Mouse (Mus musculus): ENCODE measurements at regions not wholly inside any gene's neighbourhood (a gene's known extent, or its start where the extent isn't known, plus 50 kb on each side); places are given as distances from the start of the nearest gene placed in this dataset.
A peak's percentile ranks its signal among the peaks of the same experiment; 100 is the strongest.

DNA sequence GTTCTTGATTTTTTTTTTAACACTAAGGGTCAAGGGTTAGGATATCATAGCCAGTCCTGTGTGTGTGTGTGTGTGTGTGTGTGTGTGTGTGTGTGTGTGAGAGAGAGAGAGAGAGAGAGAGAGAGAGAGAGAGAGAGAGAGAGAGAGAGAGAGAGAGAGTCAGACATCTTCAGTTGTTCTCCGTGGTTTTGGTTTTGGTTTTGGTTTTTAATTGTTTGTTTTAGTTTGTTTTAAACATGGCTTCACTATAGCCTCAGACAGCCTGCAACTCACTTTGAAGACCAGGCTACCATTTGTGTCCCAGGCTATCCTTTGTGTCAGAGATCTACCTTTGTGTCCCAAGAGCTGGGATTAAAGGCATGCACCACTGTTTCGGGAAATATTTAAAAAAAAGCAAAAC, 557.8 kb downstream of the Lmo4 start:
- Histone ChIP-seq H3K4me3 (ENCODE audit: low read depth, low read length) (no peak overlapping the region), H3K4me2 (replicated peaks; ENCODE audit: low read depth, low read length) (no peak overlapping the region), H3K27me3 (ENCODE audit: control insufficient read depth, insufficient read depth, low read length) (no peaks in the 10 kb centered on the region), H3K9ac (replicated peaks; ENCODE audit: low read depth, low read length) (no peak overlapping the region), H3K9me3 (ENCODE audit: control insufficient read depth, low read depth, low read length) (no peaks in the 10 kb centered on the region), H3K27ac (ENCODE audit: low read length) (no peak overlapping the region), H3K4me1 (ENCODE audit: control insufficient read depth, insufficient read depth, low read length) (no peaks in the 10 kb centered on the region), H3K36me3 (ENCODE audit: control insufficient read depth, insufficient read depth, low read length) (no peaks in the 10 kb centered on the region)
- no peak for ATAC-seq (ENCODE audit: insufficient number of reproducible peaks, insufficient read depth, low FRiP score, low read depth)
- WGBS, result 86% methylated on average over 2 of the region's 2 CpGs

DNA sequence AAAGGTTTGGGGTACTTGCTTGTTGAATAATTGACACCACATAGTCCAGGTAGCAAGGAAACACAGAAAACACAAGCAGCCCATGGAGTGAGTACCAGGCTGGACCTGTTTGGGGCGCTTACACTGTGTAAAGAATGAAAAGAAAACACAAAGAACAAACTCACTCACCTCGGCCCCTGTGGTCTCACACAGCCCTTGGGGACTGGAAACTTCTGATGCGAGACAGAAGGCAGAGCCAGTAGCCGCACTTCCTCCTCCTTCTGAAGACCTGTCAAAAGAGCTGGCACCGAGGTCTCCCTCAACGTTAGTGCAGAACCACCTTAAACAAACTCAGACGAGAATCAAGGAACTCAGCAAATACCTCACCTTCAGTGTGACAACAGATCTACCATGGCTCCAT, 558.2 kb downstream of the Lmo4 start:
- WGBS, result 43% methylated on average over 7 of the region's 7 CpGs
- ATAC-seq (ENCODE audit: insufficient number of reproducible peaks, insufficient read depth, low FRiP score, low read depth), result 0 out of 2 replicates have a peak, but pooled peaks have one; percentile 53
- Histone ChIP-seq H3K9ac (replicated peaks; ENCODE audit: low read depth, low read length) (no peak overlapping the region), H3K4me3 (ENCODE audit: low read depth, low read length) (no peak overlapping the region), H3K36me3 (ENCODE audit: control insufficient read depth, insufficient read depth, low read length) (no peaks in the 10 kb centered on the region), H3K9me3 (ENCODE audit: control insufficient read depth, low read depth, low read length) (no peaks in the 10 kb centered on the region), H3K27me3 (ENCODE audit: control insufficient read depth, insufficient read depth, low read length) (no peaks in the 10 kb centered on the region), H3K27ac (ENCODE audit: low read length) (no peak overlapping the region), H3K4me2 (replicated peaks; ENCODE audit: low read depth, low read length) (no peak overlapping the region), H3K4me1 (ENCODE audit: control insufficient read depth, insufficient read depth, low read length) (no peaks in the 10 kb centered on the region)

DNA sequence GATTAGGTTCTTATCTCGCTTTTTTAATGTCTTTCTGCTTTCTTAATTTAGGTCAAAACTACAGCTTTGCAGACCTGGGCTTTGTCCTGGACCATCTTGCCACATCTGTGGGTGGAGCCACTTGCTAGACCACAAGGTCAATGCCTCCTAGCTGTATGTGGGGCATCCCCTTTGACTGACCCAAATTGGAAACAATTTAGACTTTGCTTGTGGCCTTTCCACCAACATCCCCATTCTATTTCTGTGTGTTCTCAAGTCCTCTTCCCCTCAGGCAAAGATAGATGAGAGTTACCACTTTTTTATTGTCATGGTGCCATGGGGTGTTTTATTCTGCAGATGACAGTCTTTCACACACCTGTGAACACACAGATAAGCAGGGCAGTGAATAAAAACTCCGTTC, 572.0 kb downstream of the Lmo4 start:
- H3K4me3 ChIP-seq (ENCODE audit: low read depth, low read length), result no peak overlapping the region
- H3K27ac ChIP-seq (ENCODE audit: low read length), result no peak overlapping the region
- H3K9ac ChIP-seq (replicated peaks; ENCODE audit: low read depth, low read length), result no peak overlapping the region
- no peaks in the 10 kb centered on the region for H3K27me3 ChIP-seq (ENCODE audit: control insufficient read depth, insufficient read depth, low read length)
- no peak for ATAC-seq (ENCODE audit: insufficient number of reproducible peaks, insufficient read depth, low FRiP score, low read depth)
- H3K4me1 ChIP-seq (ENCODE audit: control insufficient read depth, insufficient read depth, low read length), result no peaks in the 10 kb centered on the region
- H3K9me3 ChIP-seq (ENCODE audit: control insufficient read depth, low read depth, low read length), result no peaks in the 10 kb centered on the region
- H3K4me2 ChIP-seq (replicated peaks; ENCODE audit: low read depth, low read length), result no peak overlapping the region
- whole genome bisulfite sequencing, result 60% methylated on average over 2 of the region's 2 CpGs
- H3K36me3 ChIP-seq (ENCODE audit: control insufficient read depth, insufficient read depth, low read length), result no peaks in the 10 kb centered on the region

DNA sequence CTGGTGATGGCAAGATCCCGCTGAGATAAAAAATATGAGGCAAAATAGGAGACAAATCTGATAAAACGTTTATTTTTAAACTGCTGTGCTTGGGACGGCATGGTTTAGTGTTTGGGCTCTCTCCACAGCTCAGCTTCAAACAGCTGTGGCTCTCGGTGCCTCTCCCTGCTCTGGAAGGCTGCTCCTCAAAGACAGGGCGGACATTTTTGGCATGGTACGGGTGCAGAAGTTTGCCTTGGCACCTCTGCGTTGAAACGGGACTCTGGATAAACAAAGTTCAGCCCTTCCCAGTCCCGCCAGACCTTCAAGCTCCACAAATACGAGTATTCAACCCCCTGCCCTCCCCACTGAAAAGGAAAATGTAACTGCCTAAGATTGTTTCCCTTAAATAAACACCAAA, 573.8 kb downstream of the Lmo4 start:
- no peak overlapping the region for H3K27ac ChIP-seq (ENCODE audit: low read length)
- H3K9me3 ChIP-seq (ENCODE audit: control insufficient read depth, low read depth, low read length), result no peaks in the 10 kb centered on the region
- no peak overlapping the region for H3K4me3 ChIP-seq (ENCODE audit: low read depth, low read length)
- no peaks in the 10 kb centered on the region for H3K36me3 ChIP-seq (ENCODE audit: control insufficient read depth, insufficient read depth, low read length)
- WGBS, result 35% methylated on average over 10 of the region's 10 CpGs
- no peak overlapping the region for H3K9ac ChIP-seq (replicated peaks; ENCODE audit: low read depth, low read length)
- H3K27me3 ChIP-seq (ENCODE audit: control insufficient read depth, insufficient read depth, low read length), result no peaks in the 10 kb centered on the region
- H3K4me2 ChIP-seq (replicated peaks; ENCODE audit: low read depth, low read length), result no peak overlapping the region
- no peak for ATAC-seq (ENCODE audit: insufficient number of reproducible peaks, insufficient read depth, low FRiP score, low read depth)
- H3K4me1 ChIP-seq (ENCODE audit: control insufficient read depth, insufficient read depth, low read length), result no peaks in the 10 kb centered on the region

DNA sequence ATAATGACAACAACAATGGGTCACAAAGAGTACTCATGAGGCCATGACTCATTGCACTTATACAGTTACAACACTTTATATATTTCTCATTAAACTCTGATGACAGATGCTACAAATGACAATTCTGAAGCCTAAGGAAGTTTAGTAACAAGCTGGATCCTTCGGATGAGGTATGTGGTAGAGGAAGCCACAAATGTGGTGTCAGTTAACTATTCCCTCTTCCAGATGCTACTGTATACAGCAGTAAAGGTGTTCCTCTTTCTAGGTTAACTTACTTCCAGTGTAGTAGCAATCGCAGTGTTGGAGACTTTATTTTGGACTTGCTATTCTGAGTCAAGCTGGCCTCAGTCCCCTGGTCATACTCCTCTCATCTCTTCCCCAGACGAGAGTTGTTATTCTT, 580.1 kb downstream of the Lmo4 start:
- H3K9me3 ChIP-seq (ENCODE audit: control insufficient read depth, low read depth, low read length), result no peaks in the 10 kb centered on the region
- H3K36me3 ChIP-seq (ENCODE audit: control insufficient read depth, insufficient read depth, low read length), result no peaks in the 10 kb centered on the region
- H3K4me1 ChIP-seq (ENCODE audit: control insufficient read depth, insufficient read depth, low read length), result 0 out of 2 replicates have a peak, but pooled peaks cover 4% of the 10 kb centered on the region
- no peaks in the 10 kb centered on the region for H3K27me3 ChIP-seq (ENCODE audit: control insufficient read depth, insufficient read depth, low read length)
- no peak for ATAC-seq (ENCODE audit: insufficient number of reproducible peaks, insufficient read depth, low FRiP score, low read depth)
- no peak overlapping the region for H3K4me3 ChIP-seq (ENCODE audit: low read depth, low read length)
- no peak overlapping the region for H3K4me2 ChIP-seq (replicated peaks; ENCODE audit: low read depth, low read length)
- H3K27ac ChIP-seq (ENCODE audit: low read length), result no peak overlapping the region
- WGBS, result 86% methylated on average over 3 of the region's 3 CpGs
- H3K9ac ChIP-seq (replicated peaks; ENCODE audit: low read depth, low read length), result no peak overlapping the region

GRCm38 (mm10) chr3:143622275-143622674, 582.7 kb downstream of the Lmo4 start:
- Histone ChIP-seq H3K4me1 (ENCODE audit: control insufficient read depth, insufficient read depth, low read length) (0 out of 2 replicates have a peak, but pooled peaks cover 4% of the 10 kb centered on the region), H3K4me2 (replicated peaks; ENCODE audit: low read depth, low read length) (no peak overlapping the region), H3K27ac (ENCODE audit: low read length) (no peak overlapping the region), H3K27me3 (ENCODE audit: control insufficient read depth, insufficient read depth, low read length) (no peaks in the 10 kb centered on the region), H3K9ac (replicated peaks; ENCODE audit: low read depth, low read length) (no peak overlapping the region), H3K9me3 (ENCODE audit: control insufficient read depth, low read depth, low read length) (no peaks in the 10 kb centered on the region), H3K36me3 (ENCODE audit: control insufficient read depth, insufficient read depth, low read length) (no peaks in the 10 kb centered on the region), H3K4me3 (ENCODE audit: low read depth, low read length) (no peak overlapping the region)
- no peak for ATAC-seq (ENCODE audit: insufficient number of reproducible peaks, insufficient read depth, low FRiP score, low read depth)
- 80% methylated on average over 3 of the region's 3 CpGs for WGBS

- H3K27ac ChIP-seq (ENCODE audit: low read length), result no peak overlapping the region
- ATAC-seq (ENCODE audit: insufficient number of reproducible peaks, insufficient read depth, low FRiP score, low read depth), result no peak
- H3K36me3 ChIP-seq (ENCODE audit: control insufficient read depth, insufficient read depth, low read length), result no peaks in the 10 kb centered on the region
- H3K4me3 ChIP-seq (ENCODE audit: low read depth, low read length), result no peak overlapping the region
- 0 out of 2 replicates have a peak, but pooled peaks cover 4% of the 10 kb centered on the region for H3K4me1 ChIP-seq (ENCODE audit: control insufficient read depth, insufficient read depth, low read length)
- H3K27me3 ChIP-seq (ENCODE audit: control insufficient read depth, insufficient read depth, low read length), result no peaks in the 10 kb centered on the region
- H3K9me3 ChIP-seq (ENCODE audit: control insufficient read depth, low read depth, low read length), result no peaks in the 10 kb centered on the region
- no peak overlapping the region for H3K9ac ChIP-seq (replicated peaks; ENCODE audit: low read depth, low read length)
- 35% methylated on average over 1 of the region's 1 CpGs for WGBS
- H3K4me2 ChIP-seq (replicated peaks; ENCODE audit: low read depth, low read length), result no peak overlapping the region
Observed at GRCm38 (mm10) chr3:143619125-143619524, 585.9 kb downstream of the Lmo4 start.

GRCm38 (mm10) chr3:143614895-143615294, 590.1 kb downstream of the Lmo4 start:
- Histone ChIP-seq H3K4me1 (ENCODE audit: control insufficient read depth, insufficient read depth, low read length) (0 out of 2 replicates have a peak, but pooled peaks cover 2% of the 10 kb centered on the region), H3K9ac (replicated peaks; ENCODE audit: low read depth, low read length) (no peak overlapping the region), H3K27ac (ENCODE audit: low read length) (no peak overlapping the region), H3K9me3 (ENCODE audit: control insufficient read depth, low read depth, low read length) (no peaks in the 10 kb centered on the region; the same call in 1 of the 2 replicates), H3K36me3 (ENCODE audit: control insufficient read depth, insufficient read depth, low read length) (no peaks in the 10 kb centered on the region), H3K4me3 (ENCODE audit: low read depth, low read length) (no peak overlapping the region), H3K27me3 (ENCODE audit: control insufficient read depth, insufficient read depth, low read length) (no peaks in the 10 kb centered on the region), H3K4me2 (replicated peaks; ENCODE audit: low read depth, low read length) (no peak overlapping the region)
- 68% methylated on average over 5 of the region's 5 CpGs for WGBS
- no peak for ATAC-seq (ENCODE audit: insufficient number of reproducible peaks, insufficient read depth, low FRiP score, low read depth)

DNA sequence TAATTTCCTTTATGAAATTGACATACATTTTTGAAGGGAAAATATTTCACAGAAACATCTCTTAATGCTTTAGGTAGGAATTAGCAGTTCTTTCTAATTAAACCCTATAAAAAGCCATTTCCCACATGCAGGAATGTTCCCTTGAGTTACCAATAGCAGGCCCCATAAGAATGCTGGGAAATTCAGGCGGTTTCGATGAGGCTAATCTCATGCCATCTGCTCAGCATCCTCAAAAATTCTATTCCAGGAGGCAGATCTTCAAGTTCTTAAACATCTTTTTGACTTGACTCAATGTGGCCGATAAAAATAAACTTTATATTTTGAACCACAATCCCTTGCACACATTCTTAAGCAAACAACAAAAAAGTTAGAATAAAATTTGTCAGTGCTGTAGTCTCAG, 591.0 kb downstream of the Lmo4 start:
- no peak overlapping the region for H3K9ac ChIP-seq (replicated peaks; ENCODE audit: low read depth, low read length)
- no peak overlapping the region for H3K27ac ChIP-seq (ENCODE audit: low read length)
- no peak overlapping the region for H3K4me2 ChIP-seq (replicated peaks; ENCODE audit: low read depth, low read length)
- 0 out of 2 replicates have a peak, but pooled peaks cover 2% of the 10 kb centered on the region for H3K4me1 ChIP-seq (ENCODE audit: control insufficient read depth, insufficient read depth, low read length)
- 91% methylated on average over 3 of the region's 3 CpGs for WGBS
- no peaks in the 10 kb centered on the region; the same call in 1 of the 2 replicates for H3K9me3 ChIP-seq (ENCODE audit: control insufficient read depth, low read depth, low read length)
- H3K27me3 ChIP-seq (ENCODE audit: control insufficient read depth, insufficient read depth, low read length), result no peaks in the 10 kb centered on the region
- no peak for ATAC-seq (ENCODE audit: insufficient number of reproducible peaks, insufficient read depth, low FRiP score, low read depth)
- H3K4me3 ChIP-seq (ENCODE audit: low read depth, low read length), result no peak overlapping the region
- H3K36me3 ChIP-seq (ENCODE audit: control insufficient read depth, insufficient read depth, low read length), result no peaks in the 10 kb centered on the region

Measured in stomach, embryonic 14.5 days (tissue).